Comparison of ENCODE assay signal across 8 mouse cellular contexts in genomic region chr5:121660897-121661254, GRCm38 (mm10). TPM values are rescaled to one million over a fixed set of nuclear protein-coding genes. Genes with fewer than 3 reads are reported as not detected.
DNase-seq lines count a peak whose midpoint lies in the region; ATAC-seq and TF ChIP-seq lines count a peak whose summit lies in the region.

No protein-coding gene starts in this region.

- peaks cover 7% of the 10 kb centered on the region for H3K4me1 ChIP-seq in heart, embryonic 11.5 days (ENCODE audit: control insufficient read depth, insufficient read depth, low read length)
- peaks cover 21% of the 10 kb centered on the region for H3K4me1 ChIP-seq in hindbrain, embryonic 14.5 days (replicated peaks; ENCODE audit: control insufficient read depth, insufficient read depth, low read length)

- no peaks in the 10 kb centered on the region for H3K27me3 ChIP-seq in heart, embryonic 11.5 days (ENCODE audit: control insufficient read depth, insufficient read depth, low read length)
- no peaks in the 10 kb centered on the region for H3K27me3 ChIP-seq in C2C12 (ENCODE audit: control insufficient read depth, insufficient read depth, insufficient read length)
- no peaks in the 10 kb centered on the region for H3K27me3 ChIP-seq in hindbrain, embryonic 14.5 days (ENCODE audit: control insufficient read depth, insufficient read depth, low read length)

- H3K79me3 ChIP-seq in C2C12 (ENCODE audit: low read depth): peaks cover 16% of the 10 kb centered on the region

- 0% methylated on average over 25 of the region's 26 CpGs for WGBS in heart, embryonic 11.5 days (ENCODE audit: insufficient replicate concordance)
- under 1% methylated on average over 26 of the region's 26 CpGs for WGBS in hindbrain, embryonic 14.5 days

- no peaks in the 10 kb centered on the region; the same call in 1 of the 2 replicates for H3K36me3 ChIP-seq in heart, embryonic 11.5 days (ENCODE audit: control insufficient read depth, insufficient read depth, low read length)
- peaks cover 22% of the 10 kb centered on the region for H3K36me3 ChIP-seq in C2C12 (ENCODE audit: control insufficient read depth, insufficient read depth)
- peaks cover 33% of the 10 kb centered on the region for H3K36me3 ChIP-seq in hindbrain, embryonic 14.5 days (replicated peaks; ENCODE audit: control insufficient read depth, insufficient read depth)

- ATAC-seq in heart, embryonic 11.5 days (replicated peaks; ENCODE audit: insufficient number of reproducible peaks, low FRiP score, low TSS enrichment): peak; percentile 19; the same call in 1 of the 2 replicates
- ATAC-seq in hindbrain, embryonic 14.5 days (ENCODE audit: low FRiP score): no peak; the same call in 1 of the 2 replicates

- peak overlapping the region; percentile 87 for H3K9ac ChIP-seq in heart, embryonic 11.5 days (ENCODE audit: low read depth, low read length)
- H3K9ac ChIP-seq in hindbrain, embryonic 14.5 days: peak overlapping the region; percentile 95

- no peak for DNase-seq in heart, postnatal 4 days
- DNase-seq in c-Kit-positive CD71-positive TER-119-positive erythroid progenitor cells, embryonic 14.5 days (ENCODE audit: low spot score): peak; percentile 21
- no peak for DNase-seq in hindbrain, embryonic 14.5 days (ENCODE audit: low spot score)
- DNase-seq in lung, postnatal 36 days: peak; percentile 8
- DNase-seq in spleen, postnatal 4 days (ENCODE audit: low spot score in 2 of 2): peak; percentile 34 to 77
- DNase-seq in left cerebral cortex, adult 8-10 months (ENCODE audit: low spot score in 2 of 2): no peak

- peak overlapping the region; percentile 98 for H3ac ChIP-seq in C2C12 (ENCODE audit: control insufficient read depth, insufficient read length, low read depth)

- no peaks in the 10 kb centered on the region for H3K9me3 ChIP-seq in heart, embryonic 11.5 days (replicated peaks; ENCODE audit: control insufficient read depth, low read length)
- no peaks in the 10 kb centered on the region for H3K9me3 ChIP-seq in hindbrain, embryonic 14.5 days (ENCODE audit: control insufficient read depth, low read length)

- no peak for TF ChIP-seq CTCF in C2C12 (IDR thresholded peaks at IDR 0.05; ENCODE audit: control insufficient read depth, insufficient read depth, insufficient read length)

- H3K79me2 ChIP-seq in C2C12 (ENCODE audit: control insufficient read depth, insufficient read depth): peaks cover 37% of the 10 kb centered on the region

- H3K27ac ChIP-seq in heart, embryonic 11.5 days (ENCODE audit: low read depth, low read length): peak overlapping the region; percentile 62
- peak overlapping the region; percentile 73 for H3K27ac ChIP-seq in hindbrain, embryonic 14.5 days

- H3K4me2 ChIP-seq in heart, embryonic 11.5 days: peak overlapping the region; percentile 76
- peak overlapping the region; percentile 76 for H3K4me2 ChIP-seq in hindbrain, embryonic 14.5 days (replicated peaks)

- H3K4me3 ChIP-seq in heart, embryonic 11.5 days (ENCODE audit: low read depth, low read length): peak overlapping the region; percentile 90
- peak overlapping the region; percentile 87 for H3K4me3 ChIP-seq in C2C12 (ENCODE audit: insufficient read depth, poor library complexity, severe bottlenecking)
- H3K4me3 ChIP-seq in hindbrain, embryonic 14.5 days (replicated peaks; ENCODE audit: low read length): peak overlapping the region; percentile 98

TF ChIP-seq in C2C12, 6 proteins besides CTCF, POLR2A, EP300 and RAD21:
- TF ChIP-seq CEBPB (IDR thresholded peaks at IDR 0.05; ENCODE audit: low read depth): no peak
- no peak for TF ChIP-seq MAX (IDR thresholded peaks at IDR 0.05)
- no peak for TF ChIP-seq MYOG (IDR thresholded peaks at IDR 0.05; ENCODE audit: control insufficient read depth, extremely low read depth, insufficient read length)
- TF ChIP-seq FOSL1 (IDR thresholded peaks at IDR 0.05; ENCODE audit: insufficient read depth, low read length, poor library complexity, severe bottlenecking): no peak
- TF ChIP-seq MYOD1 (IDR thresholded peaks at IDR 0.05; ENCODE audit: control insufficient read depth, insufficient read length, low read depth): no peak
- no peak for TF ChIP-seq USF1 (IDR thresholded peaks at IDR 0.05; ENCODE audit: low read depth)

RNA-seq across cellular contexts. Expression of gene Brap, which starts 0.5 kb away (rescaled TPM):
- polyA plus RNA-seq in heart, embryonic 11.5 days (2014; fragmentation: Nextera tagmentation; extraction: Ambion mirVana): 23.9 and 30.7 TPM in 2 replicates
- total RNA-seq in heart, postnatal 4 days (2021): 10 to 100 TPM; 26.8 to 32.0 TPM
- 31.7 TPM for polyA plus RNA-seq in C2C12 (2012; fragmentation: generic; extraction: Trizol)
- 41.5 and 47.3 TPM in 2 replicates for polyA plus RNA-seq in hindbrain, embryonic 14.5 days (2014; fragmentation: Nextera tagmentation; extraction: Ambion mirVana)
- total RNA-seq in left cerebral cortex, adult 8-10 months (2022): 10 to 100 TPM; 58.0 to 65.2 (median 60.9) TPM

RNA-seq across cellular contexts. Expression of gene Acad10, which starts 0.6 kb away (rescaled TPM):
- 1.1 and 1.5 TPM in 2 replicates for polyA plus RNA-seq in heart, embryonic 11.5 days (2014; fragmentation: Nextera tagmentation; extraction: Ambion mirVana)
- 1 to 10 TPM; 7.1 to 7.8 TPM for total RNA-seq in heart, postnatal 4 days (2021)
- polyA plus RNA-seq in C2C12 (2012; fragmentation: generic; extraction: Trizol): 1.8 TPM
- 1.7 and 2.2 TPM in 2 replicates for polyA plus RNA-seq in hindbrain, embryonic 14.5 days (2014; fragmentation: Nextera tagmentation; extraction: Ambion mirVana)
- total RNA-seq in left cerebral cortex, adult 8-10 months (2022): 1 to 10 TPM; 3.9 to 5.6 (median 4.6) TPM

RNA-seq across cellular contexts. Expression of gene Acad12, which starts 42.1 kb away (rescaled TPM):
- polyA plus RNA-seq in heart, embryonic 11.5 days (2014; fragmentation: Nextera tagmentation; extraction: Ambion mirVana): 5.4 and 5.7 TPM in 2 replicates
- total RNA-seq in heart, postnatal 4 days (2021): 10 to 100 TPM; 21.0 to 21.2 TPM
- polyA plus RNA-seq in C2C12 (2012; fragmentation: generic; extraction: Trizol): 0.77 TPM
- 1.2 and 1.5 TPM in 2 replicates for polyA plus RNA-seq in hindbrain, embryonic 14.5 days (2014; fragmentation: Nextera tagmentation; extraction: Ambion mirVana)
- 1 to 10 TPM; 6.4 to 8.2 (median 6.7) TPM for total RNA-seq in left cerebral cortex, adult 8-10 months (2022)

RNA-seq across cellular contexts. Expression of gene Atxn2, which starts 50.3 kb away (rescaled TPM):
- polyA plus RNA-seq in heart, embryonic 11.5 days (2014; fragmentation: Nextera tagmentation; extraction: Ambion mirVana): 76.9 and 80.6 TPM in 2 replicates
- total RNA-seq in heart, postnatal 4 days (2021): 100 to 1,000 TPM; 174 to 180 TPM
- polyA plus RNA-seq in C2C12 (2012; fragmentation: generic; extraction: Trizol): 69.9 TPM
- polyA plus RNA-seq in hindbrain, embryonic 14.5 days (2014; fragmentation: Nextera tagmentation; extraction: Ambion mirVana): 81.6 and 90.5 TPM in 2 replicates
- 100 to 1,000 TPM; 199 to 223 (median 216) TPM for total RNA-seq in left cerebral cortex, adult 8-10 months (2022)

Comparison
In these comparisons a context has a peak if more than half of its experiments do, and no peak if none do; other contexts are left out.
1. DNase-seq: peak in c-Kit-positive CD71-positive TER-119-positive erythroid progenitor cells, embryonic 14.5 days (single experiment), lung, postnatal 36 days (single experiment) and spleen, postnatal 4 days (2 of 2); none in heart, postnatal 4 days (single experiment), hindbrain, embryonic 14.5 days (single experiment) and left cerebral cortex, adult 8-10 months (0 of 2).
2. Peak in every context shown above with its lines, with median percentiles within 50 percentile points of each other: H3K4me3 ChIP-seq.